Mouse (Mus musculus): ENCODE measurements around the gene Cd5. TPM values are rescaled to one million over a fixed set of nuclear protein-coding genes. Genes with fewer than 3 reads are reported as not detected.

The Cd5 gene
- total RNA-seq (2021), result 1.3 and 8.7 TPM in 2 replicates
- long read RNA-seq, experiment 1, partial matches to known transcripts, result 0 of 3 reads
- long read RNA-seq, experiment 1, other reads (novel, unspliced or antisense), result 1 of 3 reads
- long read RNA-seq, experiment 2, result 0 reads

DNA sequence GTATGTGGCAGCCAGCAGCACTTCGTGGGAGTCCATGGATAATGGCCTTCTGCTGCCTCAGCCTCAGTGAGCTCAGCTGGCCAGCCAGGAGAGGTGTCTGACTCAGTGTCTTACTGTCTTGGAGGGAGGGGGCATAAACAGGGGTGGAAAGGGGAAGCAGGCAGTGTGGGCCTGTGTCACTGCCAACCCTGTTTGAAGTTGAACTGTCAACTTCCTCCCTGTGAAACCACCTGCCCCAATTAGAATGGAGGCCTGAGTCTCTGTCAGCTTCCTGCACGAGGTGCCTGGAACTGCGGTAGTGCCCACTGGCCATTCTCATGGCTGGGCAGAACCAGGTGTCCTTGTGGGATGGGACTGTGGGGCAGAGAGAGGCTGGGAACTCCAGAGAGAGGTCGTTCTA, at the start of gene Cd5:
Gene Cd5 (minus strand): TSS at position 192 of the 400 bp plus-strand sequence.
- DNase-seq, result no peak

DNA sequence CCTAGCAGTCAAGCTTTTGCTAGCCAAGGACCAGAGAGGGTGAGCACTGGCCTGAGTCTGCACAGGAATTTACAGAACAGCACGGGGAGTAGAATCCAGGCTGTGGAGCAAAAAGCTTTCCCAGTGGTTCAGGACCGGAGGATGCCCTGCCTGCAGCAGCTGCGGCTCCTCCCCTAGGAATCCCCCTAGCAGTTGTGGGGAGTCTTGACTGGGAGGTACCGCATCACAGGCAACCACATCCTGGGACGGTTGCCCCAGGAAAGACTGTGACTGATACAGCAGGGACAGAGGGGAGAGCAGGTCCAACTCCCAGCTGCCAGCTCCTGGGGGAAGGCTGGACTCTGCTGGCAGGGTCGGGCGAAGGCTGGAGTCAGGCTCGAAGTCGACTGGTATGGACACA, 49.4 kb upstream of the Cd5 start:
- no peak for DNase-seq

DNA sequence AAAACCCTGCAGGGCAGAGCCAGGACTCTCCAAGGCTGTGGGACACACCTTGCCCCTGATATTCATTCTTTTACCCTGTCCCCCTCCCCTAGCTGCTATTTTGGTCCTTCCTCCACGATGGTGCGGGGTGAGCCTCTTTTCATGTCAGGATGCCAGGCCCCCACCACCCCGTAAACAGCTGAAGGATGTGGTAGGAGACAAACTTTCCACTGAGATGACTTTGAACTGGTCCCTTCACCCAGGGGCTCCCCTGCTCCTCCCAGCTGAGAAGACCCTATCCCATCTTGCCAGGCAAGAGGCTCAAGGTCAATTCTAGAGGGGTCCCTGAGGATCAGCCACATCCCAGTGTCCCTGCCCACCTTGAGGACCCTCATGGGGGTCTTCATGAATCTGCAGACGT, 48.6 kb upstream of the Cd5 start:
- DNase-seq, result no peak

DNA sequence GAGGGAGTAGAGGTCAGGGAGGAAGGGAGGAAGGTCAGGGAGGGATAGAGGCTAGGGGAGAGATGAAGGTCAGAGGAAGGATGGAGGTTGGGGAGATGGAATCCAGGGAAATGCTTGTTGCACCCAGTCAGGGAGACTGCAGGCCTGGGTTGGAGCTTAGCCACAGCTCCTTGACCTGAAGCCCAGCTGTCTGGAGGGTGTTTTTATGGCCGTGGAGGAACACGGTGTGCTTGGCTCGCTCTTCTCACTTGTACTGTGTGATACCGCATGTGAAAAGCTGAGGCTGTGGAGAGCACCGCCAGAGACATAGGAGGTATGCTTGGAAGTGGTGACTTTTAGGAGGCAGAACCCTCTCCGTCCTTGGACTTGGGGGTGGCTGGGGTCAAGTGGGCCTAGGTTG, 48.0 kb upstream of the Cd5 start:
- DNase-seq, result peak; percentile 43

DNA sequence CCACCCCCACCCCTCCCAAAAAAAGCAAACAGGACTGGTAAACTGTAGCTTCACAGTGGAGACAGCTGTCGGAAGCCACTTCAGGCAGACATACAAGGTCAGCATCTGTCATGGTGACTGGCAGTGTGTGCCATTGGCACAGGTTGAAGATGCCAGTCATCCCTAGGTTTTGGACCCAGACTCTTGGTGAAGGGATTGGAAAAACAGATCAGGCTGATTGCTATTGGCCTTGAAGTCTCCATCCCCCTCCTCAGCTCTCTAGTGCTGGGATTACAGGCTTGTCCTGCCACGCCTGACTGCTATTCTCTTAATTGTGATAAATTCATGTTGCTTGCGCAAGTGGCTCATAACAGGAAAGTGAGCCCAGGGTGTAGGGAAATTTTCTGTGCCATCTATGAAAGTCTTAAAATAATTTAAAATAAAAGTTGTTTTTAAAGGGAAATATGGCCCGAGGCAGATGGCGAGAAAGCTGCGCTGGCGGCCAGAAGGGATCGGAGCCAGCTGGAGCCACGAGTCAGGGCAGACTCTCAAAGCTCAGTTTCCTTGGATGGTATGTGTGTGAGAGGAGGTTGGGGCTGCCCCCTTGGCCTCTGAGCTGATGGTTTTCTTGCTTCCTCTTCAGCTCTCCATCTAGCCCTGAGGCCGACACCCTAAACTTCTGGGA, 46.1 kb upstream of the Cd5 start:
- no peak for DNase-seq

DNA sequence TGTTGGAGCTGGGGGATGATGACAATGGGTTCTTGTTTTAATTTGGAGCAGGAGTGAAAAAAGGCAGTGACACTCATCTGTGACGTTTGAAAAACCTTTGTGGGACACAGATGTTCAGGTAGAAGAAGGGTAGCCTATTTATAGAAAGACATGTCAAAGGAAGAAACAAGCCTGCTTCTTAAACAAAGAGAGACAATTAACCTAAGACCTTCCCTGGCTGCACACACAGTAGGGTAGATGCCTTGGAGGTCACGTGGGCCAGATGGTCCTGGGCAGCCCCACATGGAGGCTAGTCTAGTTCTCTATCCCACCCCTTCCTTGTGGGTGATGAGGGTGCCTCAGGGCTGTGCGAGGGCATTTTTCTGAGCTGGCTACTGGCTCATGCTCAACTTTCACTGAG, 45.3 kb upstream of the Cd5 start:
- no peak for DNase-seq

DNA sequence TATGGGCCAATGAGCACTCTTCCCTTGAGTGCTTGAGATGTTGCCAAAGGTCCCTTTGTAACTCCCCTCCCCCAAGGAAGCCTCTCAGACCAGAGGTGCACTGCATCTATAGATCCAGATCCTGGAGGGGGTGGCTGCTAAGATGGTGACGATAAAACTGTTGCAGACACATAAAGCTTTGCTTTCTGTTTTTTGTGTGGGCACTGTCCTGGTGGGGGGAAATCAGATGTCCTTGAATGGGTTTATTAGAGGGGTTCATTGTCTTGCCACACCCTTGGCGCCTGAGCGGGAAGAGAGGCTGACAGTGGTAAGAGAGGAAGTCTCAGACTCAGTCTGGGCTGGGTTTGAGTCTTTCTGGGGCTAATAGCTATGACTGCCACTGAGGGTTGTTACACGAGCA, 44.4 kb upstream of the Cd5 start:
- DNase-seq, result no peak

DNA sequence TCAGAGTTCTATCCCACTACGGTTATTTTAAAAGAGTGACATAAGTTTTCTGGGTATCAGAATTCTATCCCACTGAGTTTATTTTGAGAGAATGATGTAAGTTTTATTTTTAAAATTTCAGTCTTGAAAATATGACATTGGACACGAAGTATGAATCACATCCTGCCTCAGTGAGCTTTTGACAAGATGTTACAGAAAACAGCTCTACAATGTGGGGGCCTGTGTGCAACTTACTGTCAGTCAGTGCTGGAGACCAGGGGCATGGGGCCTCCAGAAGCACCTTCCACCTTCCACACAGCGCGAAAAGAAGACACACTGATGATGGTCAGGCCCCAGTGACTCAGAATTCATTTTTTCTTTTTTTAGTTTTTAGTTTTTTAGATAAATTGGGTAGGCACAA, 42.8 kb upstream of the Cd5 start:
- no peak for DNase-seq

DNA sequence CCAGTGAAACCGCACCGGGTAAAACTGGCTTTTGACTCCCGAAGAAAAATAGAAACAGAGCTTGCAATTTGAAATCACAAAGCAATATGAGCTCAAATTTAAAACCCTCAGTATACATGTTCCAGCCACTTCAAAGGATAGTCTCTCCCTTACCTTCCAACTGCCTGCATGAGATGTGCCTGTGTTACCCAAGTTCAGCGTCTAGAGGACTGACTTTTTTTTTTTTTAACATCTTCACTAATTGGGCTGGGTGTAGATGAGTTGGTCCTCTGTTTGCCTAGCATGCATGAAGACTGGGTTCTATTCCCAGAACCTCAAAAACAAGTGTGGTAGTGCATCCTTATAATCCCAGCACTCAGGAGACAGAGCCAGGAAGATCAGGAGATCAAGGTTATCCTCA, 38.1 kb upstream of the Cd5 start:
- no peak for DNase-seq

DNA sequence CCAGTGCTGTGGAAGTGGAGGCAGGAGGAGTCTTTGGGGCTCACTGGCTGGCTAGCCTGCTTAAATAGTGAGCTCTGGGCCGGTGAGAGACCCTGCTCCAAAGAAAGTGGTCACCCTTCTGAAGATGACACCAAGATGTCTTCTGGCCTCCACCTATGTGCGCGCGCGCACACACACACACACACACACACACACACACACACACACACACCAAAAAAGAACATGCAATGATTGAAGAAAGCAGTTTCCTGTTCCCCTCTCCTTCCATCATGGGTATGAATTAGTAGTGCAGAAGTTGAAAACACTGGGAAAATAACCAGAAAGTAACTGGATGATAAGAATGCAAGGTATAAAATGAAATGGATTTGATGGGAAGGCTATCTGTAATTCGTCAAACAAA, 35.3 kb upstream of the Cd5 start:
- no peak for DNase-seq

DNA sequence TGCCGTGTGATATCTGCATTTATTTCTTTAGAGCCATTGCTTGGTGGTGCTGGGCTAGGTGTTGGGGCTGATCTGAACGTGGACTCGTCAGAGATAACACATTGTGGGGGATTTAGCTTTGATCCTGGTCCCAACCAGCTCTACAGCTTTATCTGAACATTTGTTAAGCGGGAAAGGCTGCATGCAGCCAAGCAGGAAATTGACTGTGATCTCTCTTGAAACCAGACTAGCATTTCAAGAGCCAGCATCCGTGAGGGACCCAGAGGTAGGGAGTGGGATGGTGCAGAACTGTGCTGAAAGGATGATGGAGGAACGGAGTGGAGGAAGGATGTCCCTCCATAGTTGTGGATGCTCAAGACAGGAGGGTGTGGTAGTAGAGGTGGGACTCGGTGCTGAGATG, 34.6 kb upstream of the Cd5 start:
- DNase-seq, result no peak

DNA sequence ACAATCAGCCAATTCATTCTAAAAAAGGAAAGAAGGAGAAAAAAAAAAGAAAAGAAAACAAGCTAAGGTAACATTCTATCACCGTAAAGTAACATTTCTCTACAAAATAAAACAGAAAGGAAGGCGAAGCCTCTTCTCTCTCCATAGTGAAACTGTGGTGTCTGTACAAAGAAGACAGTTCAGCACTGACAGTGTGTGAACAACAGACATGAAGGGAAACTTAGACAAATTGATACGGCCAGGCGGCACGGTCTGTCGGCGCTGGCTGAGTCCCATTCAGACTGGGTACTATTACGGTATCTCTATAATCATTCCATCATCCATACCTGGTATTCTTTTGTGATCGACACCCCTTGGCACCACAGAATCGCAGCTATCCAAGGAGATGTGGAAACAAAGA, 34.1 kb upstream of the Cd5 start:
- no peak for DNase-seq

DNA sequence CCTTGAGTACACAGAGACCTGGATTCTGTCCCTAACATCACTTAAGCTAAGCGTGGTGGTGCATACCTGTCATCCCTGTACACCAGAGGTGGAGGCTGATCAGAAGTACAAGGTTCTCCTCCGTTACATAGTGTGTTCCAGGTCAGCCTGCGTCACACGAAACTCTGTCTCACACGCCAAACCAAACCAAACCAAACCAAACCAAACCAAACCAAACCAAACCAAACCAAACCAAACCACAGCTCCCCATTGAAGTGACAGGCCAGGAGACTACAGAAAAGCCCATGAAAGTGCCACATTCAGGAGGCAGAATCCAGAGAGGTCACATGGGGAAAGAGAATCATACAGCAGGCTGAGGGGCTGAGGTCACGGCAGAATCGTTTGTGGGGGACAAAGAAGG, 33.2 kb upstream of the Cd5 start:
- no peak for DNase-seq

DNA sequence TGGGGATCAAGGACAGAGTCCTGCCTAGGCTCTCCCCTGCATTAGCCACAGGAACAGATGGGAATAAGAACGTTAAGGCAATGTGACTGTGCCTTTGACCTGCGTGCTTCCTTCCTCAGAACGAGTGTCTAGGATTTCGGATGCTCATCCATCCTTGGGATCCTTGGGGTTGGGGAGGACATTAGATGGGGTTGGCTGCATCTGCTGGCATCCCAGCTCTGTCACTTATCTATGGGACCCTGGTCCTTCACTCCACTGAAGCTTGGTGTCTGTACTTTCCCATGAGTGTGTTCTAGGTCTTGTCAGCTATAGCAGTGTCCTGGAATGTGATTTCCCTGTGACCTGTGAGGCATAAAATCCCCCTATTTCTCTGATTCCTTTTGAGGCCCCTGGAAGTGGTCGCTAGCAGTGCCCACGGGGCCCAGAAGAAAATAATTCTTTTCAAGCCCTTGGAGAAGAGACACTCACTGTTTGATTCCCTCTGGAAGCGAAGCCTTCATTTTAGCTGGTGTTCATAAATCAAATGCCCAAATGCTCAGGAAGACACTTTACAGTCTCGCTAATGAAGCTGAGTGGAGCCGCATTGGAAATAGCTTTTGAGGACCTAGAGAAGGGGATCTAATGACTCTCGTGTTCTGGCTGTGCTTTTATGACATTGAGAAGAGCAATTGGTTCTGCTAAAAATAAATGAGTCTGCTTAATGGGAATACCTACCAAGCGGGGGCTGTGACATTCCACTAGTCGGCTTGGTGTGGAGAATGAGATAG, 30.8 kb upstream of the Cd5 start:
- DNase-seq, result no peak

DNA sequence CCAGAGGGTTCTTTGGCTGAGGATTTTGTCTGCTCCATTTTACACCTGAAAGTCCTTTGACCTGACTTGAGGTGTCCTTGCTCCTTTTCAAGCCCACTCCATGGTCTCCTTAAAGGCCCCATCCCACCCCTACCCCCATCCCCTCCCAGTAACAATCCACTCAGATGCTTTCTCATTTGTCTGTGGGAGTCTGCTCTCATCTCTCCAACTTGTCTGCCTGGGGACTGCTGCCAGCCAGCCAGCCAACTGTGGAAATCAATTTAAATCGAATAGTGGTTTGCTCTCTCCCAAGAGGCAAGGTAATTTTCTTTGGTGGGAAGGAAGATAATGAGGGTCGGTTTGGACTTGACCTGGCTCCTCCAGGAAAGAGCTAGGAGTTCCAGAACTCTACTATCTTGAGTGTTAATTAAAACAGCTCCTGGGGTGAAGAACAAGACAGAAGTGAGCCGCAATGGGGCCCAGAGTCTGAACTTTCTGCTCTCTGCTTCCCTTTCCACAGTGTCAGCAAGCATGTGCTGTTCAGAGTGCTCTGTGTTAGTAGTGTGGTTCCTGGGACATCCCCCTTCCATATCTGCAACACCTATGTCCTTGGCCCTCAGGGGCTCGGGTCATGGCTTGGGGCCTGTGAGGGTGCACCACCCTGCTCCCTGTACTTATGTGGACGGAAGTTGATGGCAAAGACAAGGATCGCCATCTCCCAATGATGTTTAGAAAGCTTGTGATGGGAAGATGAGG, 30.1 kb upstream of the Cd5 start:
- DNase-seq, result no peak

DNA sequence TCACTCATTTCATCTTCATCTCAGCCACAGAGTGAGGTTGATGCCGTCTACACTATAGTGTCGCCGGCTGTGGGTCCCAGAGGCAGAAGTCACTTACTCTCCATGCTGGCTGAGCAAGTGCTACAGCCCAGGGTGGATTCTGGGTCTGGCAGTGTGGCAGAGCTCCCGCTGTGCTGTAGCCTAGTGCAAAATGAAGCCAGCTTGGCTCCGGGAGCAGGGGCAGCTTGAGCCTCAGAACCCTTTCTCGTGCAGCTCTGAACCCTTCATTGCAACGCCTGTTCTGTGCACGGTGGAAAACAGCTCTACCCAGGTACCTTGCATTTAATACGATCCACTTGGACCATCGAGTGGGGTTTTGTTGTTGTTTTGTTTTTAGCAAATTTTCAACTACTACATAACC, 28.8 kb upstream of the Cd5 start:
- no peak for DNase-seq

DNA sequence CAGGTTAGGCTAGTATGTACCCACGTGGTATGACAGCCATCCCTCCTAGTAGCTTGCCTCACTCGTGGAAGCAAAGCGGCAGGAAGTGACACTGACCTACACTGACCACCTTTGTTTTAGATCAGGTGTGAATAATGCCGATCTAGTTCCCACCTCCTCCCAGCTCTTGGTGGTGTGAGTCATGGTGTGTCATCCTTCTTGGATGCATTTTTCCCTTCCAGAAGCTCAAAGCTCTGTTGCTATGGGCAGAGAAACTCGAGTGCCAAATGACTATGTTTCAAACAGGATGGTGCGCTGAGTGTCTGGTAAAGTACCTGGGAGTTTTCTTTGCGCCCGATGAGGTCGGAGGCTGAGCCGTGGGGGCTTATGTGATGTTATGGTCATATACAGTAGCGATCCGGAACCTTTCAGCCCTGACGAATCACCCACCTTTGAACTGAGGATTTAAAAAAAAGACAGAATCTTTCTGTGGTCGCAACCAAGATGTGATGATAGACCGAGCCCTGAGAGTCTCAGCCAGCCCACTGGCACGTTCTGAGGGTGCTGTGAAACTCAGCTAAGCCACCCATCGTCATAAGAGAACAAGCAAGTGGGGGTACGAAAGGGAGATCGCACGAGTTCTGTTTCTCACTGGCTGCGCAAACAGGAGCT, 24.7 kb upstream of the Cd5 start:
- DNase-seq, result no peak

DNA sequence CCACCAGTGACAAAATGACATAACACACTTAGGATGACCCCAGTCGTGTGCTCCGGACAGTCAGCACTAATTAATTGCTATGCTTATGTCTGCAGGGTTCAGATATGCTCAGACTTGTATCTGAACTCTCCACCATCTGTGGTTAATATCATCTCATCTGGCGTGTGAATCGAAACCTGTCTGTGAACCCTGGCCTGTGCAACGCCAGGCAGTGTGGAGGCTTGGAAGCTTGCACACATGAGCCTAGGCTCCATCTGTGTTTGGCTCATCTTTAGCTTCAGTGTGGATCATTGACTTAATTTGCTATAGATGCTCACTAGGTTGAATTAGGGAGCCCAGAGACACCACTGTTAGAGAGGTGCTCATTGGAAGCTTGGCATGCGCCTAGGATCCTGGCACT, 23.7 kb upstream of the Cd5 start:
- no peak for DNase-seq

DNA sequence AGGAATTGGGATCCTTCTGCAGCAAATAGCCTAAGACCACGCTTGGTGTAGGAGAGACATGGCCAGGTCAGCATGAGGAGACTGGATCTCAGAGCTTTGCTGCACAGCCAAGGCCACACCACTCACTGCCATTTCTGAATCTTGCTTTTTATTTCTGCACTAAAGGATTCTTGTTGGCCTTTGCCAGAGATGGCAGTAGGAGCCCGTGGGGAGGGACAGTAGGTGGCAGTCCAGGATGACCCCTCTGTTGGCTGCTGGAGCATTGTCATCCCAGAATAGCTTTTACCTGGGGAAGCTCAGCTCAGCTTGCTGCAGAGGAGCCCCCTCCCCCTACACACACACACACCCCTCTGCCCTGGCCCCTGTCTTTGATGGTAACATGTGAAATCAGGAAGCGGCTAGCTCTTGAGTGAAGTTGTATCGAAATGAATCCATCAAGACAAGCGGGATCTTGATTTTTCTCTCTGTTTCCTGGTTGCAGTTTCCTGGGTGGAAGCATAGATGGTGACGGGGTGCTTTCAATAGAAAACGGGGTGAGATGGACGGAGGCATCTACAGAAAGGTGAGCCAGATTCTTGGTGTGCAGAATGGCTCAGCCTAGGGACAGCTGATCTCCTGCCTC, 23.1 kb upstream of the Cd5 start:
- no peak for DNase-seq

DNA sequence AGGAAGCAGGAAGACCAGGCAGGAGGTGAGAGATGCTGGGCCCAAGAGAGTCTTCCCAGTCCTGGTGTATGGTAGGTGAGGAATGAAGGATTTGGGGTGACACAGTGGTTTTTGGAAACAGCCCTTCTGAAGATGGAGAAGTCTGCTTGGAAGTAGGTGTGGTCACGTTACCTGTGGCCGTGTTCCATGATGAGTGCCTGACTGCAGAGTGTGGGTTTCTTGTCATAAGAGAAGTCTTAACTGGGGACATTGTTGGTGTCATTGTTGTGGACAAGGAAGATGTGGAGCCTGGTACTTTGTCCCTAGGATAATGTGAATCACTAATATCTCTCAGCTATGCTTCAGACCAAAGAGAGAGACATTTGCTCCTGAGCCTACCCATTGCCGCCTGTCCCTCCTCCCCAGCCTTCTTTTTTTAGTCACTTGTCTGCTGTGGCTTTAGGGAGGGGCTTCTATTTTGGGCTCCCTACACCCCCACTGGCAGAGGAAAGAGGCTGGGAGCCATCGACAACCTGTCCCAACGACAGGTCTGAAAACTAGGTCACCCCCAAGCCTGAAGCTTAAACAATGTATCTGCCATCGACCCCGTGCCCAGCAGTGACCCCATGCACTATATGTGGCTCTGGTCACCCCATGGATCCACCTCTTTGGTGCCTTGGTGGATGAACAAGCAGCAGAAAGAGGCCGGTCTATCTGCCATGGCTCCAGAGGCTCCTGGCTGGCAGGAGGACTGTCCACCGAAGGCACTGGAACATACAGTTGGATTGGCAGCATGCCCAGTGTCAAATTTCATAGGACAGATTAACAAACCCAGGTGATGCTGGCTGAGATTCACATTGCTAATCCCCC, 21.4 kb upstream of the Cd5 start:
- DNase-seq, result no peak

DNA sequence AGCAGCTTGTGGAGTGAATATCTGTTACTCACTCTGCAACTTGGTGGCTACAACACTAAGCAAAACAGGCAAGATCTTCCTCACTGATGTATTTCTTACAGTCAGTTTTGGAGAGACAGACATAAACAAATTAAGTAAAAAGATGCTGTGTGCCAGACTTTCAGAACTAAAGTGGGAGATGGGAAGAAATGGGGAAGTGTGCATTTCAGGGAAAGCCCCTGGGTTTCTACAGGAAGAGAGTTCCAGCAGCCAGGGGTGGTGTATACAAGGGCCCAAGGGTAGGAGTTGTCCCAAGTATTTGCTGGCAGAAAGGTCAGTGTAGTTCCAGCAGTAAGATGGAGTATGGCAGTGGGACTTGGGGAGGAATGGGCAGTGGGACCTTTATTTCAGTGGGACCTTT, 20.7 kb upstream of the Cd5 start:
- DNase-seq, result no peak
